In genomic region chr16:94641799-94642198, GRCm38 (mm10) we compare ENCODE assay signal across 23 mouse cellular contexts.
"Had no signal": no experiment of that assay in that cellular context is flagged by ENCODE, and none has a peak within 500 bp of the region (broad histone marks: within the 10 kb centered on the region; RNA-seq: fewer than 3 reads in every experiment).

No protein-coding gene starts in this region.

- DNase-seq: gastrocnemius, postnatal 14 days; gastrocnemius, postnatal 36 days; heart, adult 18-20 months; heart, postnatal 10 days; heart, postnatal 36 days; kidney, adult 11 months; kidney, adult 2 months; kidney, adult 9 months; kidney, postnatal 14 days; kidney, postnatal 36 days; layer of hippocampus, adult 9-11 months; layer of hippocampus, postnatal 36 days; left cerebral cortex, postnatal 4 days had no signal

- H3K27ac ChIP-seq: heart, embryonic 10.5 days; hindbrain, embryonic 13.5 days; hindbrain, embryonic 15.5 days; hindbrain, postnatal 0 days; kidney, embryonic 15.5 days; kidney, postnatal 0 days; limb, embryonic 13.5 days; limb, embryonic 15.5 days had no signal

- H3K36me3 ChIP-seq: hindbrain, embryonic 15.5 days; limb, embryonic 15.5 days had no signal

- H3K27me3 ChIP-seq: heart, embryonic 12.5 days; hindbrain, embryonic 13.5 days; hindbrain, embryonic 15.5 days; kidney, embryonic 15.5 days; limb, embryonic 13.5 days; limb, embryonic 15.5 days had no signal

- H3K9me3 ChIP-seq: heart, embryonic 10.5 days; heart, embryonic 12.5 days; hindbrain, embryonic 13.5 days; hindbrain, embryonic 15.5 days; kidney, embryonic 15.5 days; limb, embryonic 13.5 days; limb, embryonic 15.5 days had no signal

- H3K4me3 ChIP-seq: heart, embryonic 10.5 days; heart, embryonic 12.5 days; hindbrain, embryonic 13.5 days; hindbrain, embryonic 15.5 days; kidney, embryonic 15.5 days; limb, embryonic 13.5 days; limb, embryonic 15.5 days had no signal

- H3K4me2 ChIP-seq: heart, embryonic 12.5 days; hindbrain, embryonic 13.5 days; hindbrain, embryonic 15.5 days; kidney, embryonic 15.5 days; limb, embryonic 13.5 days; limb, embryonic 15.5 days had no signal

- H3K9ac ChIP-seq: heart, embryonic 12.5 days; hindbrain, embryonic 13.5 days; hindbrain, embryonic 15.5 days; kidney, embryonic 15.5 days; limb, embryonic 13.5 days; limb, embryonic 15.5 days had no signal

- ATAC-seq: hindbrain, postnatal 0 days; intestine, embryonic 16.5 days had no signal
